Mouse (Mus musculus) neural tube, embryonic 13.5 days (tissue): Measurements from ENCODE around the gene Foxo4. TPM values are rescaled to one million over a fixed set of nuclear protein-coding genes. Genes with fewer than 3 reads are reported as not detected.

Source experiments
- ATAC-seq: fragments of 200-750 bp; cut with Nextera tagmentation; 2 replicates; pipeline ENCODE4 v1.8.0; 2017; ENCODE audit warnings: low read depth, mild to moderate bottlenecking, moderate TSS enrichment, moderate library complexity
- H3K27ac ChIP-seq: fragments of 300-500 bp; sonication (generic); replicated peaks from 2 replicates; pipeline ENCODE4 v1.5.1; 2015; ENCODE audit warnings: moderate library complexity, mild to moderate bottlenecking, inconsistent platforms
- H3K27me3 ChIP-seq: fragments of 300-500 bp; sonication (generic); 2 replicates; pipeline ENCODE4 v1.6.1; 2015; ENCODE audit warnings: mild to moderate bottlenecking, inconsistent platforms
- H3K36me3 ChIP-seq: fragments of 300-500 bp; sonication (generic); 2 replicates; pipeline ENCODE4 v1.6.1; 2015; ENCODE audit warnings: mild to moderate bottlenecking, inconsistent platforms
- H3K4me1 ChIP-seq: fragments of 300-500 bp; sonication (generic); replicated peaks from 2 replicates; pipeline ENCODE4 v1.6.1; 2015; ENCODE audit warnings: inconsistent platforms
- H3K4me2 ChIP-seq: fragments of 300-500 bp; sonication (generic); 2 replicates; pipeline ENCODE4 v1.6.1; 2015; ENCODE audit warnings: inconsistent platforms, mild to moderate bottlenecking, moderate library complexity
- H3K4me3 ChIP-seq: fragments of 300-500 bp; sonication (generic); 2 replicates; pipeline ENCODE4 v1.5.1; 2015; ENCODE audit warnings: mild to moderate bottlenecking, inconsistent platforms
- H3K9ac ChIP-seq: fragments of 300-500 bp; sonication (generic); 2 replicates; pipeline ENCODE4 v1.6.1; 2015; ENCODE audit warnings: moderate library complexity, mild to moderate bottlenecking, inconsistent platforms
- H3K9me3 ChIP-seq: fragments of 300-500 bp; sonication (generic); 2 replicates; pipeline ENCODE4 v1.6.1; 2016; ENCODE audit warnings: inconsistent platforms
- WGBS: fragments of 180-500 bp; shearing (Covaris S2); methylation state at CpG from one replicate; pipeline ENCODE4 v1.1.7; 2015; 5-methylcytosine and 5-hydroxymethylcytosine counted together
- polyA plus RNA-seq: library from polyadenylated mRNA; unstranded; fragments of >200 nt; fragmentation: Nextera tagmentation; extraction: Ambion mirVana; gene quantifications from 2 replicates; pipeline ENCODE4 v1.2.1, GENCODE M21; 2015

Gene Foxo4
- 1.0 and 1.1 TPM in 2 replicates for polyA plus RNA-seq

DNA sequence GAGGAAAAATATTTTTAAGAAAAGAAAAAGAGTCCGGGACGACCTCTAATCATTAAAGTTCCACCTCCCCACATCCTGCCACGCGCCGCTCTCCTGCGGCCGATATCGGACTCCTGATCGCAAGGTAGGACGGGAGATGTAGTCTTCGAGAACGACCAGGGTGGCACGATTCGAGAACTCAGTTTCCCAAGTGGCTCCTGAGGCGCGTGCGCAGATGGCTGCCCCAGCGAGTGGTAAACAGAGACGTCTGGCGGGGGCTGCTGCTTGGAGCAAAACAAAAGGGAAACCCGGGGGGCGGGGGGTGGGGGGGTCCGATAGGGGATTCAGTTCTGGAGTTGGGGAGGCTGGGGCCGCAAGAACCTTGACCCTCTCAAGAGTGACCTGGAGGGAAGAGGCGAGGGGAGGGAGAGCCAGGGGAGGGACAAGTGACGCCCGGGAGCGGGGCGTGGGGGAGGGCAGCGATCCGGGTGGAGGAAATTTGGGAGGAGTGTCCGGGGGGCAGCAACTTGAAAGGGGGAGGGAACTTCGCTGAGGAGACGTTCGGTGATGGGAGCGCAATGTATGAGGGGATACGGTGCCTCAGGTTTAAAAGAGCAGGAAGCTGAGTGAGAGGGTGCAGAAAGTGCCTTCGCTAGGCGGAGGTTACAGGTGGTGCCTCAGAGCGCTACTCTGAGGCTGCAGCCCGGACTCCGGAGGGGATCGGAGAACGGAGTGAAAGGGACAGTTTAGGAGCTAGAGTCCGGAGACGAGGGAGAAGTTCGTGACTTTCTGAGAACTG is at the start of gene Foxo4:
TSS of gene Foxo4 (plus strand) at position 577 of the 778 bp plus-strand sequence.
- WGBS: 18% methylated on average over 45 of the region's 47 CpGs
- Histone ChIP-seq H3K9me3 (no peaks in the 10 kb centered on the region), H3K4me3 (peak within 1 kb of the TSS; percentile 51), H3K9ac (peak within 1 kb of the TSS; percentile 66), H3K27ac (no peak within 1 kb of the TSS; the same call in 1 of the 2 replicates), H3K27me3 (peaks cover 5% of the 10 kb centered on the region; the same call in 1 of the 2 replicates), H3K4me1 (peaks cover 12% of the 10 kb centered on the region), H3K36me3 (no peaks in the 10 kb centered on the region), H3K4me2 (peak within 1 kb of the TSS; percentile 72)
- peak; percentile 95 for ATAC-seq

DNA sequence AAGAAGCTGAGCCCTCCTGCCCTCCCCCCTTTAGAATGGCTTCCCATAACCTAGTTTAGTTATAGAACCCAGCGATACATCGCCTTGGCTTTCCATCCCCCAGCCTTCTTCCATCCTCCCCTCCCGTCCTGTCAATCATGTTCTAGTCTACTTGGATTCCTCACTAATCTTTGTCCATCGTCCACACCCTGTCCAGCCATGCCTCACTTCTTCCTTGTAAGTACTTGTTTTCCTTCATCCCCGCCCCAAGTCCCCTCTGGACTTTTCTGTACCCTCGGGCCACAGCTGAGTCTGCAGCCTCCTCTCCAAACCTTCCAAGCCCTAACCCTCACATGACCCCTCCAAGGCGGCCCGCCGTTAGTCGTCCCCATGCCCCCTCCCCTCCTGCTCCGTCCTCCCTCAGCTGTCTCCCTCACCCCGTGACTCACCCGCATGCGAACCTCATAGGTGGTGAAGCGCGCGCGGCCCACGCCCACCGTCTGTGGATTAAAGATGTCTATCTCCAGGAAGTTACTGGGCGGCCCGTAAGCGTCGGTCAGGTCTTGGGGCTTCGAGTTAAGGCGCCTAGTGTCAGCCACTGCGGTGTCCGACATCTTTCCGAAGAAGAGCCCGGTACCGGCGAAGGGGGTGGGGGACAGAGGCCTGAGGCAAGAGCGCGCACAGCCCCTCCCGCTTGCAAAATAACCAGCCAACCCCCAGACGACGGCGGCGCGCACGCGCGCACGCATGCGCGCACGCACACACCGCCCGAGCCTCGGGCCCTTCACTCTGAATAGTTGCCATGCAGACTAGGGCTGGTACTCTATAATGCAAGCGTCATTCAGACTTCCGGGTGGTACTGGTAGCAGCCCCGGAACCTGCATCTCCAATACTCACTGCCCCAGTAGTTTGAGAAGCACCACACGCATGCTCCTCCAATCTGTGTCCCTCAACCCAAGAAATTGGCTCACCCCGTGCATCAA is 32.2 kb upstream of the Foxo4 start, which contains the start of gene Snx12:
TSS of gene Snx12 (minus strand) at position 730 of the 962 bp plus-strand sequence.
- ATAC-seq: peak; percentile 98
- peaks cover 14% of the 10 kb centered on the region; the same call in 1 of the 2 replicates for H3K4me1 ChIP-seq
- no peaks in the 10 kb centered on the region for H3K36me3 ChIP-seq
- H3K27me3 ChIP-seq: peaks cover 12% of the 10 kb centered on the region; the same call in 1 of the 2 replicates
- peak within 1 kb of the TSS; percentile 54 for H3K4me3 ChIP-seq
- H3K9me3 ChIP-seq: no peaks in the 10 kb centered on the region
- 26% methylated on average over 55 of the region's 55 CpGs for WGBS
- H3K9ac ChIP-seq: peak within 1 kb of the TSS; percentile 74
- H3K4me2 ChIP-seq: peak within 1 kb of the TSS; percentile 63
- peak within 1 kb of the TSS; percentile 76 for H3K27ac ChIP-seq

GRCm38 (mm10) chrX:101222796-101223162 is 31.5 kb upstream of the Foxo4 start:
- Histone ChIP-seq H3K27ac (peak overlapping the region; percentile 65), H3K4me3 (peak overlapping the region; percentile 54), H3K4me1 (peaks cover 14% of the 10 kb centered on the region; the same call in 1 of the 2 replicates), H3K9me3 (no peaks in the 10 kb centered on the region), H3K9ac (peak overlapping the region; percentile 54; the same call in 1 of the 2 replicates), H3K36me3 (no peaks in the 10 kb centered on the region), H3K27me3 (peaks cover 13% of the 10 kb centered on the region), H3K4me2 (peak overlapping the region; percentile 56)
- 27% methylated on average over 7 of the region's 7 CpGs for WGBS
- no peak for ATAC-seq

DNA sequence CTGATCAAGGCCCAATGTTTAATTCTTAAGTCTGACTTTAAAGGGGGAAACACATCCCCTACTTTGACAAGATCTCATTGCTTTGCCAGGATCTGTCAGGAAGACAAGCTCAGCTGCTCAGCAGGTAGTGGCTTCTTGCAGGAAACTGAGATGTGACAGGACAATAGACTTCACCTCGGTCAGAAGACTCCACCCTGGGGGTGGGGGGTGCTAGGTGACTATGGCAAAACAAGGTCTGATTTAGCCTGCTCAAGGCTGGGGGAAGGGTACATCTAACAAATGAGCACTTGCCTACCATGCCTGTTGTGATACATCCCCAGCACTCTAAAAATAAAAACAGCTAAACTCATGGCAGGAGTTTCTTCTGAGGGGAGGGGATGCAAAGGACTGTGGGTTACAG is 9.3 kb upstream of the Foxo4 start:
- Histone ChIP-seq H3K4me1 (no peaks in the 10 kb centered on the region), H3K4me3 (no peak overlapping the region), H3K27me3 (peaks cover 7% of the 10 kb centered on the region; the same call in 1 of the 2 replicates), H3K9ac (no peak overlapping the region), H3K4me2 (no peak overlapping the region), H3K9me3 (no peaks in the 10 kb centered on the region), H3K36me3 (no peaks in the 10 kb centered on the region), H3K27ac (no peak overlapping the region)
- ATAC-seq: no peak
- 11% methylated on average over 1 of the region's 1 CpGs for WGBS

GRCm38 (mm10) chrX:101254740-101255139 is 412 bp downstream of the Foxo4 start:
- H3K4me3 ChIP-seq: peak overlapping the region; percentile 51
- H3K4me1 ChIP-seq: peaks cover 12% of the 10 kb centered on the region
- peak overlapping the region; percentile 72 for H3K4me2 ChIP-seq
- no peaks in the 10 kb centered on the region for H3K36me3 ChIP-seq
- H3K9me3 ChIP-seq: no peaks in the 10 kb centered on the region
- H3K27ac ChIP-seq: no peak overlapping the region; the same call in 1 of the 2 replicates
- 7% methylated on average over 26 of the region's 26 CpGs for WGBS
- peak; percentile 42 for ATAC-seq
- peak overlapping the region; percentile 66 for H3K9ac ChIP-seq
- peaks cover 5% of the 10 kb centered on the region; the same call in 1 of the 2 replicates for H3K27me3 ChIP-seq

DNA sequence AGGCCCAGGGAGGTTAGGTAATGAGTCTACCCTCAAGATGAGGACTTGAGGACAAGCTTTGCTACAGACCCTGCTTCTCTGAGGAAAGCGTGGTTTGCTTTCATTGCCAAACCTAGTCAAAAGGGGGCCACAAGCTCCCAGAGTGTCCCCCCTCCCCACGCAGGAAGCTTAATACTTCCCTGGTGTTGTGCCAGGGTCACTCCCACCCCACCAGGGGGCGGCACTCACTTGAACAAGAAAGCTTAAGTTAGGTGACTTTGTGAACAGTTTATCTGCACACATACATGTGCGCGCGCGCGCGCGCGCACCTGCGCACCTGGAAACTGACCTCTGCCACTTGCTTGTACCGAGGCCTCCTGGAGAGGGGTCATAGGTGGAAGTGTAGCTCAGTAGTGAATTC is 2.3 kb downstream of the Foxo4 start:
- peaks cover 5% of the 10 kb centered on the region; the same call in 1 of the 2 replicates for H3K27me3 ChIP-seq
- no peak overlapping the region for H3K4me3 ChIP-seq
- 82% methylated on average over 13 of the region's 13 CpGs for WGBS
- no peak overlapping the region for H3K9ac ChIP-seq
- no peak overlapping the region for H3K27ac ChIP-seq
- peaks cover 23% of the 10 kb centered on the region for H3K4me1 ChIP-seq
- H3K36me3 ChIP-seq: no peaks in the 10 kb centered on the region
- ATAC-seq: no peak
- H3K4me2 ChIP-seq: no peak overlapping the region
- H3K9me3 ChIP-seq: no peaks in the 10 kb centered on the region

GRCm38 (mm10) chrX:101260441-101261325 is 6.4 kb downstream of the Foxo4 start:
- Histone ChIP-seq H3K27ac (peak overlapping the region; percentile 72), H3K36me3 (no peaks in the 10 kb centered on the region), H3K4me1 (peaks cover 12% of the 10 kb centered on the region), H3K4me2 (peak overlapping the region; percentile 5; the same call in 1 of the 2 replicates), H3K27me3 (peaks cover 5% of the 10 kb centered on the region; the same call in 1 of the 2 replicates), H3K9ac (no peak overlapping the region), H3K9me3 (no peaks in the 10 kb centered on the region), H3K4me3 (no peak overlapping the region)
- WGBS: 17% methylated on average over 12 of the region's 13 CpGs
- ATAC-seq: peak; percentile 65

DNA sequence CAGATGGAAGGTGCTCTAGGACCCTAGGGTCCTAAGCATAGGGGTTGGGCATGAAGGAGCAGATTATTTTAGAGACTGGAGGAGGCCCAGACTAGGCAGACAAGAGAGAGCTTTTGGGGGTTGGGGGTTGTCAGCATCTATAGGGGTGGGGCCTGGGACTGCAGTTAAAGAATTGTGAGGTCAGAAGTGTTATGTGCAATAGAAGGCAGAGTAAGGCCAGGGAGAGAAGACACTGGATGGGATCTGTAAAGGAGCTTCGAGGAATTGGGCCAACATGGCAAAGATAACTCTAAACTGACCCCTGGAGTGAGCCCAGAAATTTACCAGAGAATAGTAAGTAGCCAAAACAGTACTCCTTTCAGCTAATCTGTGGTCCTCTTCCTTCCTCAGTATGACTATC is 9.6 kb downstream of the Foxo4 start, which contains the start of gene Gm614:
TSS of gene Gm614 (minus strand) at position 101 of the 400 bp plus-strand sequence.
- WGBS: 90% methylated on average over 1 of the region's 1 CpGs

DNA sequence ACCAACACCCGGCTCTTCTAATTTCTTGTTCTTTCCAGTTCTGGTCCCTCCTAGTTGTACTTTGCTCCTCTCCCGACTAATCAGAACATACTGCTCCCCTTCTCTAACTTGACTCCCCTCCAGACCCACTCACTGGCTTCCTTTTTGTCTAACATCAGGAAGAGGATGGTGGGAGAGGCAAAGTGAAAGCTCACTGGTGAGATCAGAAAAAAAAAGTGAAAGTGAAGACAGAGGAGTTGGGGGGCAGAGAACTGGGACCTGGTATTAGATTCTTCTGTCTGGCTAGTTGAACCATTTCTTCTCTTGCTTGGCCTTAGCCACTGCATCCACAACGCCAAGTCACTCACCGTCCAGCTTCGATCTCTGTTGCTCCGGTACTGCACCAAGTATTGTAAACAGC is 12.3 kb downstream of the Foxo4 start:
- Histone ChIP-seq H3K4me1 (no peaks in the 10 kb centered on the region), H3K4me3 (no peak overlapping the region), H3K9ac (no peak overlapping the region), H3K4me2 (no peak overlapping the region), H3K9me3 (no peaks in the 10 kb centered on the region), H3K27me3 (no peaks in the 10 kb centered on the region; the same call in 1 of the 2 replicates), H3K36me3 (no peaks in the 10 kb centered on the region), H3K27ac (no peak overlapping the region)
- WGBS: 98% methylated on average over 6 of the region's 6 CpGs
- no peak for ATAC-seq

More for the DNA sequence above, 9.6 kb downstream of the Foxo4 start, which contains the start of gene Gm614:
- Histone ChIP-seq H3K27ac (no peak within 1 kb of the TSS), H3K4me3 (no peak within 1 kb of the TSS), H3K36me3 (no peaks in the 10 kb centered on the region), H3K9ac (no peak within 1 kb of the TSS), H3K27me3 (no peaks in the 10 kb centered on the region; the same call in 1 of the 2 replicates), H3K4me2 (no peak within 1 kb of the TSS), H3K9me3 (no peaks in the 10 kb centered on the region), H3K4me1 (peaks cover 11% of the 10 kb centered on the region)
- no peak for ATAC-seq

- Histone ChIP-seq H3K27ac (no peak within 1 kb of the TSS), H3K4me2 (no peak within 1 kb of the TSS), H3K9ac (no peak within 1 kb of the TSS), H3K4me3 (no peak within 1 kb of the TSS), H3K4me1 (no peaks in the 10 kb centered on the region), H3K36me3 (no peaks in the 10 kb centered on the region), H3K9me3 (no peaks in the 10 kb centered on the region), H3K27me3 (no peaks in the 10 kb centered on the region; the same call in 1 of the 2 replicates)
- 74% methylated on average over 5 of the region's 5 CpGs for WGBS
- ATAC-seq: no peak
These were observed 13.9 kb downstream of the Foxo4 start, which contains the start of gene Il2rg for GRCm38 (mm10) chrX:101268025-101268754. Il2rg (minus strand) TSS chrX:101268255.
